Mouse (Mus musculus): ENCODE data around the gene Mtfmt. TPM values are rescaled to one million over a fixed set of nuclear protein-coding genes. Genes with fewer than 3 reads are reported as not detected.

The Mtfmt gene
- polyA plus RNA-seq, 1 experiment from 2014 or later = 20.0 TPM

DNA sequence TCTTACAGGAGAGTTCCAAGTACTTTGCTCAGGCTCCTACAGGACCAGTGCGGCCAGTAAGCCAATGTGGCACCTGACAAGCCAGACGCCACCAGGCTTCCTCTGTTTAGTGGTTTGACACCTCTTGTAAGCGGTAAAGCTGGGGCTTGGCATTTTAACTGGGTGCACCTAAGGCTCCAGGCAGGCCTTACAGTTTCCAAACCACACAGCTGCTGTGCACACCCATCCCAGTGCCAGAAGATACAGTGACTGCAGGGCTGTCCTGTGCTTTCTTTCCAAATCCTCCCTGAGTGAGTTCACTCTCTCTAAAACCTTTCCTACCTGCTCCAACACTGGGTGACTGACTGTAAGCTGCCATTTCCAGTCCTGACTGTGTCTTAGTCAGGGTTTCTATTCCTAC is 55.9 kb downstream of the Mtfmt start:
- Histone ChIP-seq H3K9ac (replicated peaks; ENCODE audit: low read length) (no peak overlapping the region), H3K4me3 (ENCODE audit: low read depth, low read length) (no peak overlapping the region), H3K4me2 (ENCODE audit: low read depth, low read length) (no peak overlapping the region), H3K27me3 (ENCODE audit: control insufficient read depth, insufficient read depth, low read length) (no peaks in the 10 kb centered on the region), H3K36me3 (replicated peaks; ENCODE audit: control insufficient read depth, insufficient read depth, low read depth, low read length) (no peaks in the 10 kb centered on the region), H3K27ac (replicated peaks; ENCODE audit: low read depth, low read length) (no peak overlapping the region), H3K4me1 (ENCODE audit: control insufficient read depth, insufficient read depth, low read length) (no peaks in the 10 kb centered on the region), H3K9me3 (replicated peaks; ENCODE audit: control insufficient read depth, low read length) (no peaks in the 10 kb centered on the region)
- WGBS = 88% methylated on average over 3 of the region's 3 CpGs
- ATAC-seq (replicated peaks; ENCODE audit: insufficient number of reproducible peaks, low FRiP score, low TSS enrichment, low read depth) = no peak
- no peak for DNase-seq (ENCODE audit: low spot score)

DNA sequence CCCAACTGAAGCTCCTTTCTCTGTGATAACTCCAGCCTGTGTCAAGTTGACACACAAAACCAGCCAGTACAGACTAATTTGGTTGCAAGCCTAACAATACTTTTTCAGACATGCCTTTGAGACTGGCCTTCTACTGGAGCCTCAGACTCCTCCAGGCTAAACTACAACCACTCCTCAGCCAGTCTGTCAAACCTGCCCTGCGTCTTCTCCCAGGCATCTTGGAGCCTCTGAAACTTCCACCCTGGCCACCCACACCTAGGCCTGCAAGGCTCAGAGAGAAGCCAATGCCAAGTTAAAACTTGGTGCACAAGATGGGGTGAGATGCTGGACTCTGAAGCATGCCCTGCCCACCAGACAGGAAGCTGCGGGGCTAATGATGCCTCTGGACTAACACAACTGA is 56.8 kb downstream of the Mtfmt start:
- no peak for DNase-seq (ENCODE audit: low spot score)
- Histone ChIP-seq H3K4me1 (ENCODE audit: control insufficient read depth, insufficient read depth, low read length) (no peaks in the 10 kb centered on the region), H3K4me2 (ENCODE audit: low read depth, low read length) (no peak overlapping the region), H3K4me3 (ENCODE audit: low read depth, low read length) (no peak overlapping the region), H3K27ac (replicated peaks; ENCODE audit: low read depth, low read length) (no peak overlapping the region), H3K36me3 (replicated peaks; ENCODE audit: control insufficient read depth, insufficient read depth, low read depth, low read length) (no peaks in the 10 kb centered on the region), H3K9me3 (replicated peaks; ENCODE audit: control insufficient read depth, low read length) (no peaks in the 10 kb centered on the region), H3K9ac (replicated peaks; ENCODE audit: low read length) (no peak overlapping the region), H3K27me3 (ENCODE audit: control insufficient read depth, insufficient read depth, low read length) (no peaks in the 10 kb centered on the region)
- ATAC-seq (replicated peaks; ENCODE audit: insufficient number of reproducible peaks, low FRiP score, low TSS enrichment, low read depth) = no peak
- WGBS = 88% methylated on average over 2 of the region's 2 CpGs

DNA sequence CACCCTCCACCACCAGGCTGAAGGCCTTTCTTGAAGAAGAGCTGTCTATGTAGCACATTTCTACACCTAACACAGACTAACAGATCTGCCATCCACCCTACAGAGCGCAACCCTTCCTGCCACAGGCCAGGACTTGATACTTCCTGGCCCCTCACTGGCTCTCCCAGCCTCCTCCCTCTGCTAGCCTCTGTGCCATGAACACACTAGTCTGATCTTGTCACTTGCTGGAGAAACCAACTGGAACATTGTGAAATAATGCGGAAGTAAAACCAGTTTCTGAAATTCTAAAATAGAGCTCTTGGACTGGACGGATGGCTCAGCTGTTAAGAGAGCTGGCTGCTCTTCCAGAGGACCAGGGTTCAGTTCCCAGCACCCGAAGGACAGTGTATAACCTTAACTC is 57.3 kb downstream of the Mtfmt start:
- DNase-seq (ENCODE audit: low spot score) = no peak
- H3K4me2 ChIP-seq (ENCODE audit: low read depth, low read length) = no peak overlapping the region
- no peak overlapping the region for H3K9ac ChIP-seq (replicated peaks; ENCODE audit: low read length)
- H3K36me3 ChIP-seq (replicated peaks; ENCODE audit: control insufficient read depth, insufficient read depth, low read depth, low read length) = no peaks in the 10 kb centered on the region
- H3K9me3 ChIP-seq (replicated peaks; ENCODE audit: control insufficient read depth, low read length) = no peaks in the 10 kb centered on the region
- no peak overlapping the region for H3K27ac ChIP-seq (replicated peaks; ENCODE audit: low read depth, low read length)
- 88% methylated on average over 4 of the region's 4 CpGs for WGBS
- ATAC-seq (replicated peaks; ENCODE audit: insufficient number of reproducible peaks, low FRiP score, low TSS enrichment, low read depth) = no peak
- H3K4me1 ChIP-seq (ENCODE audit: control insufficient read depth, insufficient read depth, low read length) = no peaks in the 10 kb centered on the region
- no peaks in the 10 kb centered on the region for H3K27me3 ChIP-seq (ENCODE audit: control insufficient read depth, insufficient read depth, low read length)
- no peak overlapping the region for H3K4me3 ChIP-seq (ENCODE audit: low read depth, low read length)

DNA sequence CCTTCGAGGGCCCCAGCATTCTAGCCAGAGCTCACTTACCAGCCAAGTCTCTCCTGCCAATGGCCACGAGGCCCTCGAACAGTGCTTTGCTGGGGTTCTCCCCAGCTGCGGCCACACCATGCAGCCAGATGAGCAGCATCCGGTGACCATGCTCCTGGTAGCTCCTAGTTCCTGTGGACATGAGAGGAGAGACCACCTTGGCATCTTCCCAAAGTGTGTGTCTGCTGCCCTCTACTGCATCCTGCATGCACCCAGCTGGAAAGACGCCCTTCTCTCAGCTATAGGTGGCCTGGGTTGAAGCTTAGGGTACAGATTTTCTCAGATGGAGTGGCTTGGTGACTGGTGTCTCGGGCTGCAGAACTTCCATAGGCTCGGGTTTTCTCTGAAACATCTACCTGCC is 66.6 kb downstream of the Mtfmt start:
- no peak overlapping the region for H3K27ac ChIP-seq (replicated peaks; ENCODE audit: low read depth, low read length)
- DNase-seq (ENCODE audit: low spot score) = peak; percentile 60
- no peaks in the 10 kb centered on the region for H3K27me3 ChIP-seq (ENCODE audit: control insufficient read depth, insufficient read depth, low read length)
- no peaks in the 10 kb centered on the region for H3K9me3 ChIP-seq (replicated peaks; ENCODE audit: control insufficient read depth, low read length)
- 64% methylated on average over 8 of the region's 8 CpGs for WGBS
- H3K36me3 ChIP-seq (replicated peaks; ENCODE audit: control insufficient read depth, insufficient read depth, low read depth, low read length) = no peaks in the 10 kb centered on the region
- H3K4me2 ChIP-seq (ENCODE audit: low read depth, low read length) = no peak overlapping the region
- no peak for ATAC-seq (replicated peaks; ENCODE audit: insufficient number of reproducible peaks, low FRiP score, low TSS enrichment, low read depth)
- H3K4me3 ChIP-seq (ENCODE audit: low read depth, low read length) = no peak overlapping the region
- no peak overlapping the region for H3K9ac ChIP-seq (replicated peaks; ENCODE audit: low read length)
- H3K4me1 ChIP-seq (ENCODE audit: control insufficient read depth, insufficient read depth, low read length) = no peaks in the 10 kb centered on the region

Other genes with a start within 250 kb of the Mtfmt start
- gene Parp16, start 240.4 kb upstream of the Mtfmt start, polyA plus RNA-seq (2014; fragmentation: Nextera tagmentation; extraction: Ambion mirVana) = 4.9 and 5.7 TPM in 2 replicates
- 0.21 TPM in 2 replicates for gene Cilp, start 170.6 kb upstream of the Mtfmt start, polyA plus RNA-seq (2014; fragmentation: Nextera tagmentation; extraction: Ambion mirVana)
- gene Clpx, start 141.5 kb upstream of the Mtfmt start, polyA plus RNA-seq (2014; fragmentation: Nextera tagmentation; extraction: Ambion mirVana) = 60.1 and 64.3 TPM in 2 replicates
- gene Pdcd7, start 89.7 kb upstream of the Mtfmt start, polyA plus RNA-seq (2014; fragmentation: Nextera tagmentation; extraction: Ambion mirVana) = 13.9 and 18.5 TPM in 2 replicates
- gene Ubap1l, start 74.7 kb upstream of the Mtfmt start, polyA plus RNA-seq (2014; fragmentation: Nextera tagmentation; extraction: Ambion mirVana) = 0.31 TPM in 1 of 2 replicates, not detected in the other
- gene Kbtbd13, start 44.1 kb upstream of the Mtfmt start, polyA plus RNA-seq (2014; fragmentation: Nextera tagmentation; extraction: Ambion mirVana) = 1.2 and 1.3 TPM in 2 replicates
- 7.6 and 9.8 TPM in 2 replicates for gene Rasl12, start 37.3 kb upstream of the Mtfmt start, polyA plus RNA-seq (2014; fragmentation: Nextera tagmentation; extraction: Ambion mirVana)
- not detected in 2 replicates for gene Slc51b, start 12.8 kb upstream of the Mtfmt start, polyA plus RNA-seq (2014; fragmentation: Nextera tagmentation; extraction: Ambion mirVana)
- gene Spg21, start 25.2 kb downstream of the Mtfmt start, polyA plus RNA-seq (2014; fragmentation: Nextera tagmentation; extraction: Ambion mirVana) = 143 and 157 TPM in 2 replicates
- not detected in 2 replicates for gene Ankdd1a, start 84.4 kb downstream of the Mtfmt start, polyA plus RNA-seq (2014; fragmentation: Nextera tagmentation; extraction: Ambion mirVana)
- 10.6 and 11.2 TPM in 2 replicates for gene Plekho2, start 144.3 kb downstream of the Mtfmt start, polyA plus RNA-seq (2014; fragmentation: Nextera tagmentation; extraction: Ambion mirVana)
- gene Pif1, start 151.4 kb downstream of the Mtfmt start, polyA plus RNA-seq (2014; fragmentation: Nextera tagmentation; extraction: Ambion mirVana) = 9.7 and 10.4 TPM in 2 replicates
- 20.4 and 25.8 TPM in 2 replicates for gene Rbpms2, start 193.9 kb downstream of the Mtfmt start, polyA plus RNA-seq (2014; fragmentation: Nextera tagmentation; extraction: Ambion mirVana)
- 213 and 232 TPM in 2 replicates for gene Oaz2, start 232.2 kb downstream of the Mtfmt start, polyA plus RNA-seq (2014; fragmentation: Nextera tagmentation; extraction: Ambion mirVana)